Mouse (Mus musculus) layer of hippocampus, adult 8-10 months (tissue): ENCODE results near the gene Naa80. TPM values are rescaled to one million over a fixed set of nuclear protein-coding genes. Genes with fewer than 3 reads are reported as not detected.

Source experiments
- DNase-seq, 2 experiments: peaks; one replicate each; pipeline ENCODE4 v3.0.0; 2022; ENCODE audit warnings: low spot score in 2 of 2
- total RNA-seq, 4 experiments: library from RNA; stranded (reverse); gene quantifications; 2 replicates each; pipeline ENCODE4 v1.2.4; 2022

The Naa80 gene
- total RNA-seq, 4 experiments from 2014 or later = 11.8 to 18.4 (median 15.4) TPM

- DNase-seq = no peak
Observed at GRCm38 (mm10) chr9:107593101-107593976, 14.7 kb downstream of the Naa80 start.

- DNase-seq = no peak
Observed at GRCm38 (mm10) chr9:107594281-107595062, 15.8 kb downstream of the Naa80 start.

GRCm38 (mm10) chr9:107596619-107597569, 18.2 kb downstream of the Naa80 start:
- no peak for DNase-seq

- DNase-seq = no peak
Observed at GRCm38 (mm10) chr9:107598385-107598784, 19.7 kb downstream of the Naa80 start.

GRCm38 (mm10) chr9:107599433-107599832, 20.7 kb downstream of the Naa80 start:
- DNase-seq = no peak

- DNase-seq = no peak
Observed at GRCm38 (mm10) chr9:107599842-107600241, 21.2 kb downstream of the Naa80 start.

GRCm38 (mm10) chr9:107600745-107601144, 22.1 kb downstream of the Naa80 start:
- DNase-seq = no peak

GRCm38 (mm10) chr9:107601275-107601674, 22.6 kb downstream of the Naa80 start:
- no peak for DNase-seq

GRCm38 (mm10) chr9:107602068-107602648, 23.5 kb downstream of the Naa80 start:
- DNase-seq = peak; percentile 84 to 94

GRCm38 (mm10) chr9:107603251-107603650, 24.6 kb downstream of the Naa80 start:
- DNase-seq = no peak

GRCm38 (mm10) chr9:107605041-107605661, 26.5 kb downstream of the Naa80 start:
- no peak for DNase-seq

- DNase-seq = no peak
Observed at GRCm38 (mm10) chr9:107606591-107606990, 27.9 kb downstream of the Naa80 start.

- no peak for DNase-seq
Observed at GRCm38 (mm10) chr9:107607036-107607435, 28.3 kb downstream of the Naa80 start.

- DNase-seq = no peak
Observed at GRCm38 (mm10) chr9:107607653-107608245, 29.1 kb downstream of the Naa80 start.

- DNase-seq = no peak
Observed at GRCm38 (mm10) chr9:107608741-107609432, 30.2 kb downstream of the Naa80 start, which contains the start of gene Sema3b. Sema3b (minus strand) TSS chr9:107609229.

GRCm38 (mm10) chr9:107609433-107609830, 30.7 kb downstream of the Naa80 start:
- no peak for DNase-seq

- DNase-seq = no peak
Observed at GRCm38 (mm10) chr9:107611456-107612190, 32.9 kb downstream of the Naa80 start.

GRCm38 (mm10) chr9:107612191-107612944, 33.7 kb downstream of the Naa80 start:
- DNase-seq = peak; percentile 95 to 99
